Mouse (Mus musculus) MEL (cell line): ENCODE measurements around the gene Tmem132d. TPM values are rescaled to one million over a fixed set of nuclear protein-coding genes. Genes with fewer than 3 reads are reported as not detected.

Source experiments
- DNase-seq: peaks from one replicate; pipeline ENCODE4 v3.0.0; 2011; ENCODE audit warnings: low read depth, low spot score
- H3K27ac ChIP-seq: 2 replicates; pipeline ENCODE4 v1.5.1; 2012; ENCODE audit warnings: low read depth, mild to moderate bottlenecking, control low read depth, low read length, moderate library complexity; ENCODE audit not compliant: control insufficient read depth
- H3K27me3 ChIP-seq, 2 experiments: fragments of 150-350 bp in 1 of 2; sonication (generic) in 1 of 2; 2 replicates each; pipeline ENCODE4 v1.6.1; 2012; ENCODE audit warnings: low read length in 2 of 2, mild to moderate bottlenecking in 2 of 2, improper control_type of control experiment in 1 of 2, moderate library complexity in 1 of 2; ENCODE audit not compliant: insufficient read depth in 2 of 2, control insufficient read depth in 1 of 2
- H3K36me3 ChIP-seq, 2 experiments: 2 replicates each; pipeline ENCODE4 v1.6.1; 2012 to 2014; ENCODE audit warnings: low read length in 2 of 2, improper control_type of control experiment in 1 of 2, inconsistent platforms in 1 of 2, mild to moderate bottlenecking in 1 of 2; ENCODE audit not compliant: insufficient read depth in 2 of 2, control insufficient read depth in 1 of 2
- H3K4me1 ChIP-seq, 2 experiments: fragments of 150-350 bp in 1 of 2; sonication (generic) in 1 of 2; 2 replicates each; pipeline ENCODE4 v1.6.1; 2012; ENCODE audit warnings: low read length in 2 of 2, improper control_type of control experiment in 1 of 2, mild to moderate bottlenecking in 1 of 2; ENCODE audit not compliant: insufficient read depth in 2 of 2, control insufficient read depth in 1 of 2
- H3K4me3 ChIP-seq, 2 experiments: fragments of 150-350 bp in 1 of 2; sonication (generic) in 1 of 2; 2 replicates each; pipeline ENCODE4 v1.5.1; 2012; ENCODE audit warnings: low read depth in 2 of 2, low read length in 2 of 2, mild to moderate bottlenecking in 2 of 2, moderate library complexity in 2 of 2, control low read depth in 1 of 2, improper control_type of control experiment in 1 of 2; ENCODE audit not compliant: control insufficient read depth in 1 of 2, insufficient read depth in 1 of 2
- H3K79me2 ChIP-seq: 2 replicates; pipeline ENCODE4 v1.6.1; 2012; ENCODE audit warnings: mild to moderate bottlenecking, low read length, moderate library complexity; ENCODE audit not compliant: control insufficient read depth, poor library complexity, insufficient read depth
- H3K9ac ChIP-seq: 2 replicates; pipeline ENCODE4 v1.6.1; 2012; ENCODE audit warnings: low read depth, mild to moderate bottlenecking, control low read depth, low read length, moderate library complexity; ENCODE audit not compliant: control insufficient read depth, poor library complexity, severe bottlenecking
- H3K9me3 ChIP-seq: fragments of 150-350 bp; sonication (generic); replicated peaks from 2 replicates; pipeline ENCODE4 v1.6.1; 2012; ENCODE audit warnings: mild to moderate bottlenecking, low read length, improper control_type of control experiment, moderate library complexity; ENCODE audit not compliant: insufficient read depth
- BHLHE40 ChIP-seq: IDR thresholded peaks from 2 replicates; pipeline ENCODE4 v1.6.1; 2012; ENCODE audit warnings: low read depth, mild to moderate bottlenecking, inconsistent platforms, low read length, improper control_type of control experiment, borderline replicate concordance
- CHD1 ChIP-seq: IDR thresholded peaks from 2 replicates; pipeline ENCODE4 v1.6.1; 2012; ENCODE audit warnings: low read depth, mild to moderate bottlenecking, inconsistent platforms, low read length, improper control_type of control experiment
- CHD2 ChIP-seq: IDR thresholded peaks from 2 replicates; pipeline ENCODE4 v1.6.1; 2011; ENCODE audit warnings: low read length, improper control_type of control experiment
- ELF1 ChIP-seq: IDR thresholded peaks from 2 replicates; pipeline ENCODE4 v1.6.1; 2014; ENCODE audit warnings: low read depth, mild to moderate bottlenecking, inconsistent platforms, low read length, improper control_type of control experiment, moderate library complexity
- EP300 ChIP-seq, 2 experiments: IDR thresholded peaks; 2 replicates each; pipeline ENCODE4 v1.6.1; 2011; ENCODE audit warnings: improper control_type of control experiment in 2 of 2, low read length in 2 of 2, low read depth in 1 of 2, mild to moderate bottlenecking in 1 of 2
- ETS1 ChIP-seq: IDR thresholded peaks from 2 replicates; pipeline ENCODE4 v1.6.1; 2012; ENCODE audit warnings: low read depth, mild to moderate bottlenecking, inconsistent platforms, low read length, improper control_type of control experiment, moderate library complexity
- GABPA ChIP-seq: IDR thresholded peaks from 2 replicates; pipeline ENCODE4 v1.6.1; 2012; ENCODE audit warnings: low read depth, mild to moderate bottlenecking, inconsistent platforms, low read length, improper control_type of control experiment, moderate library complexity
- HCFC1 ChIP-seq: IDR thresholded peaks from 2 replicates; pipeline ENCODE4 v1.6.1; 2012; ENCODE audit warnings: low read depth, mild to moderate bottlenecking, inconsistent platforms, low read length, improper control_type of control experiment, moderate library complexity
- JUND ChIP-seq: IDR thresholded peaks from 2 replicates; pipeline ENCODE4 v1.6.1; 2011; ENCODE audit warnings: low read depth, mild to moderate bottlenecking, improper control_type of control experiment, low read length
- MAFK ChIP-seq: IDR thresholded peaks from 2 replicates; pipeline ENCODE4 v1.6.1; 2011; ENCODE audit warnings: low read depth, mild to moderate bottlenecking, low read length, improper control_type of control experiment, borderline replicate concordance
- MAX ChIP-seq: IDR thresholded peaks from 2 replicates; pipeline ENCODE4 v1.6.1; 2011; ENCODE audit warnings: low read length, improper control_type of control experiment
- MAZ ChIP-seq: IDR thresholded peaks from 2 replicates; pipeline ENCODE4 v1.6.1; 2012; ENCODE audit warnings: low read depth, mild to moderate bottlenecking, inconsistent platforms, low read length, improper control_type of control experiment
- MXI1 ChIP-seq: IDR thresholded peaks from 2 replicates; pipeline ENCODE4 v1.6.1; 2011; ENCODE audit warnings: mild to moderate bottlenecking, low read depth, low read length, improper control_type of control experiment
- NELFE ChIP-seq: IDR thresholded peaks from 2 replicates; pipeline ENCODE4 v1.6.1; 2011; ENCODE audit warnings: low read depth, low read length, improper control_type of control experiment
- POLR2A ChIP-seq, 2 experiments: IDR thresholded peaks; 2 replicates each; pipeline ENCODE4 v1.6.1; 2011 to 2012; ENCODE audit warnings: low read length in 2 of 2, mild to moderate bottlenecking in 2 of 2, control low read depth in 1 of 2, improper control_type of control experiment in 1 of 2, low read depth in 1 of 2, moderate library complexity in 1 of 2; ENCODE audit not compliant: control insufficient read depth in 1 of 2, insufficient read depth in 1 of 2, poor library complexity in 1 of 2
- POLR2AphosphoS2 ChIP-seq: IDR thresholded peaks from 2 replicates; pipeline ENCODE4 v1.6.1; 2011; ENCODE audit warnings: low read length, improper control_type of control experiment
- POLR2AphosphoS5 ChIP-seq: IDR thresholded peaks from 2 replicates; pipeline ENCODE4 v1.6.1; 2012; ENCODE audit warnings: low read depth, borderline replicate concordance, mild to moderate bottlenecking, inconsistent platforms, low read length, moderate library complexity, mixed read lengths
- SIN3A ChIP-seq: IDR thresholded peaks from 2 replicates; pipeline ENCODE4 v1.6.1; 2012; ENCODE audit warnings: low read length, improper control_type of control experiment, inconsistent platforms
- SMC3 ChIP-seq: IDR thresholded peaks from 2 replicates; pipeline ENCODE4 v1.6.1; 2011; ENCODE audit warnings: low read depth, low read length, improper control_type of control experiment
- TCF12 ChIP-seq: IDR thresholded peaks from 2 replicates; pipeline ENCODE4 v1.6.1; 2014; ENCODE audit warnings: low read depth, mild to moderate bottlenecking, inconsistent platforms, low read length, improper control_type of control experiment, moderate library complexity
- UBTF ChIP-seq: IDR thresholded peaks from 2 replicates; pipeline ENCODE4 v1.6.1; 2012; ENCODE audit warnings: low read depth, mild to moderate bottlenecking, inconsistent platforms, low read length, improper control_type of control experiment, moderate library complexity, borderline replicate concordance; ENCODE audit not compliant: insufficient read depth
- USF1 ChIP-seq: IDR thresholded peaks from 2 replicates; pipeline ENCODE4 v1.6.1; 2014; ENCODE audit warnings: low read depth, mild to moderate bottlenecking, inconsistent platforms, low read length, improper control_type of control experiment, moderate library complexity
- ZKSCAN1 ChIP-seq: IDR thresholded peaks from 2 replicates; pipeline ENCODE4 v1.6.1; 2012; ENCODE audit warnings: low read depth, mild to moderate bottlenecking, inconsistent platforms, low read length, improper control_type of control experiment, moderate library complexity
- ZMIZ1 ChIP-seq: IDR thresholded peaks from 2 replicates; pipeline ENCODE4 v1.6.1; 2012; ENCODE audit warnings: low read depth, mild to moderate bottlenecking, inconsistent platforms, low read length, improper control_type of control experiment, moderate library complexity
- ZNF384 ChIP-seq: IDR thresholded peaks from 2 replicates; pipeline ENCODE4 v1.6.1; 2012; ENCODE audit warnings: low read depth, mild to moderate bottlenecking, inconsistent platforms, low read length, improper control_type of control experiment
- polyA plus RNA-seq, 2 experiments: library from polyadenylated mRNA; stranded (reverse) in 1 of 2; unstranded in 1 of 2; fragments of >175 nt in 1 of 2; fragments of >200 nt in 1 of 2; gene quantifications; 2 replicates each; pipeline versions ENCODE4 v1.2.1 to v1.2.4; 2012; ENCODE audit warnings: low replicate concordance in 2 of 2, low read depth in 1 of 2; ENCODE audit not compliant: insufficient read length in 2 of 2, insufficient read depth in 1 of 2, missing spikeins in 1 of 2
- total RNA-seq: library from RNA; depleted of rRNA; stranded (reverse); fragments of 300-350 nt; gene quantifications from 2 replicates; pipeline ENCODE4 v1.2.3, GENCODE M21; 2012

Gene Tmem132d
- total and polyA plus RNA-seq, 3 experiments: not detected

- TF ChIP-seq NELFE (no peak), ETS1 (no peak), POLR2A (IDR thresholded peaks at IDR 0.05; ENCODE audit: control insufficient read depth in 1 of 2, insufficient read depth in 1 of 2, low read depth in 1 of 2, low read length in 2 of 2, poor library complexity in 1 of 2) (no peak), GABPA (no peak), ZNF384 (no peak), ELF1 (no peak), UBTF (no peak), MAX (no peak), SMC3 (no peak), CHD2 (no peak), MXI1 (no peak), ZMIZ1 (no peak)
- H3K4me3 ChIP-seq: no peak overlapping the region
- no peaks in the 10 kb centered on the region for H3K27me3 ChIP-seq
- H3K4me1 ChIP-seq: no peaks in the 10 kb centered on the region
- H3K79me2 ChIP-seq: no peaks in the 10 kb centered on the region
- no peak for DNase-seq
- H3K27ac ChIP-seq: no peak overlapping the region
- H3K9ac ChIP-seq: no peak overlapping the region
- no peaks in the 10 kb centered on the region for H3K9me3 ChIP-seq
- H3K36me3 ChIP-seq: no peaks in the 10 kb centered on the region
Measured at GRCm38 (mm10) chr5:128302387-128302786, 130.5 kb downstream of the Tmem132d start.

- no peak overlapping the region for H3K4me3 ChIP-seq
- no peaks in the 10 kb centered on the region for H3K36me3 ChIP-seq
- H3K9ac ChIP-seq: no peak overlapping the region
- no peaks in the 10 kb centered on the region for H3K9me3 ChIP-seq
- H3K79me2 ChIP-seq: no peaks in the 10 kb centered on the region
- H3K4me1 ChIP-seq: no peaks in the 10 kb centered on the region
- TF ChIP-seq CHD1 (no peak), USF1 (no peak), ZKSCAN1 (no peak), TCF12 (no peak), JUND (no peak), EP300 (IDR thresholded peaks at IDR 0.05; ENCODE audit: low read depth in 1 of 2, low read length in 2 of 2) (no peak), POLR2AphosphoS2 (no peak), MAFK (no peak), POLR2AphosphoS5 (no peak), POLR2A (IDR thresholded peaks at IDR 0.05; ENCODE audit: control insufficient read depth in 1 of 2, insufficient read depth in 1 of 2, low read depth in 1 of 2, low read length in 2 of 2, poor library complexity in 1 of 2) (no peak), SIN3A (no peak), MAZ (no peak), ZNF384 (no peak), BHLHE40 (no peak), HCFC1 (no peak)
- H3K27ac ChIP-seq: no peak overlapping the region
- H3K27me3 ChIP-seq: no peaks in the 10 kb centered on the region
- DNase-seq: no peak
Measured at GRCm38 (mm10) chr5:128291191-128291590, 141.7 kb downstream of the Tmem132d start.
